Mouse (Mus musculus): Measurements from ENCODE around the gene Flii. TPM values are rescaled to one million over a fixed set of nuclear protein-coding genes. Genes with fewer than 3 reads are reported as not detected.

Flii gene
- polyA plus RNA-seq, 1 experiment from 2014 or later, result 80.4 TPM

DNA sequence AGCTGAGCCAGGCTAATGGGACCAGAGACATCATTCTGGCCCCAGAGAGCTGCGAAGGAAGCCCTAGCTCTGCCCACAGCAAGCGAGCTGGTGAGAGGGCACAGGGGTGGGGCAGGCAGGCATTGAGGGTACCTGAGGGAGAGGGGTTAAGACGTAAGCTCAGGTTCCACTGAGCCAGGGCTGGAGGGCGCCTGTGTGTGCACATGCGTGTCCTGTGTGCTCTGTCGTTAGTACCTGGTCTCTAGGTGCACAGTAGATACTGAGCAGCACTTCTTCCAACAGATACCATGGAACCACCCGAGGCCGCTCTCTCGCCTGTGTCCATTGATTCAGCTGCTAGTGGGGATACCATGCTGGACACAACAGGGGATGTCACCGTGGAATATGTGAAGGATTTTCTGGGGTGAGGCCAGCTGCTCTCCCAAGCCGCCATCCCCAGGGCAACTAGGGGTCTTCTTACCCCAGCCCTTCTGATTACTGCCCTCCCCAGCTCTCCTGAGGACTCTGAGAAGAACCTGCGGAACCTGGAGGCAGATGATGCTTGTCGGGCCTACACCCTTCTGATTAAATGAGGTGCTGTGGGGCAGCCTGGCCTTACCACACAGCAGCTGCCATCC is 14.3 kb downstream of the Flii start:
- Histone ChIP-seq H3K4me3 (replicated peaks) (no peak overlapping the region), H3K9me3 (replicated peaks) (no peaks in the 10 kb centered on the region), H3K27me3 (no peaks in the 10 kb centered on the region), H3K9ac (no peak overlapping the region), H3K4me2 (replicated peaks) (no peak overlapping the region), H3K4me1 (no peaks in the 10 kb centered on the region), H3K27ac (replicated peaks) (no peak overlapping the region), H3K36me3 (peaks cover 99% of the 10 kb centered on the region)
- 94% methylated on average over 13 of the region's 13 CpGs for whole genome bisulfite sequencing
- ATAC-seq (ENCODE audit: insufficient number of reproducible peaks, low FRiP score, low TSS enrichment, low read depth), result no peak

DNA sequence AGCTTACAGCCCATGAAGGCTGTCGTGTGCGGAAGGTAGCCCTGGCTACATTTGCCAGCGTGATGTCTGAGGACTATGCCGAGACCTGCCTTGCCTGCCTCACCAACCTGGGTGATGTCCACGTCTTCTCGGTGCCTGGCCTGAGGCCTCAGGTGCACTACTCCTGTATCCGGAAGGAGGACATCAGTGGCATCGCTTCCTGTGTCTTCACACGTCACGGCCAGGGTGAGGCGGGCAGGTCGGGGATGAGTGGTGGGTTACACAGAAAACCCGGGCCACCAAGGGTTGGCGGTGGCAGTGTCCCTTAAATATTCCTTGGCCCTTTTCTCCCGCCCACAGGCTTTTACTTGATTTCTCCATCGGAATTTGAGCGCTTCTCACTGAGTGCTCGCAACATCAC is 15.0 kb downstream of the Flii start:
- Histone ChIP-seq H3K4me3 (replicated peaks) (no peak overlapping the region), H3K9ac (no peak overlapping the region), H3K36me3 (peaks cover 100% of the 10 kb centered on the region), H3K9me3 (replicated peaks) (no peaks in the 10 kb centered on the region), H3K4me2 (replicated peaks) (no peak overlapping the region), H3K27me3 (no peaks in the 10 kb centered on the region), H3K27ac (replicated peaks) (no peak overlapping the region), H3K4me1 (0 out of 2 replicates have a peak, but pooled peaks cover 5% of the 10 kb centered on the region)
- WGBS, result 89% methylated on average over 18 of the region's 18 CpGs
- no peak for ATAC-seq (ENCODE audit: insufficient number of reproducible peaks, low FRiP score, low TSS enrichment, low read depth)

DNA sequence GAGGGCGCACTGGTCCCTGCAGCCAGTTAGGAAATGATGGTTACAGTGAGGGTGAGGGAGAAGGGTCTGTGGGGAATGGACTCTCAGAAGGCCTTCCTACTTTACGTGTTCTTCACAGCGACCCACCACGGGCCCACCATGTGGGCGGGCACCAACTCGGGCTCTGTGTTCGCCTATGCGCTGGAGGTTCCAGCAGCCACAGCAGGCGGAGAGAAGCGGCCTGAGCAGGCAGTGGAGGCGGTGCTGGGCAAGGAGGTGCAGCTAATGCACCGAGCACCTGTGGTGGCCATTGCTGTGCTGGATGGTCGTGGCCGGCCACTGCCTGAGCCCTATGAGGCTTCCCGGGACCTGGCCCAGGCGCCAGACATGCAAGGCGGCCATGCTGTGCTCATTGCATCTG is 15.8 kb downstream of the Flii start:
- Histone ChIP-seq H3K4me1 (0 out of 2 replicates have a peak, but pooled peaks cover 5% of the 10 kb centered on the region), H3K4me2 (replicated peaks) (no peak overlapping the region), H3K36me3 (peaks cover 100% of the 10 kb centered on the region), H3K4me3 (replicated peaks) (no peak overlapping the region), H3K27me3 (no peaks in the 10 kb centered on the region), H3K9ac (no peak overlapping the region), H3K27ac (replicated peaks) (no peak overlapping the region), H3K9me3 (replicated peaks) (no peaks in the 10 kb centered on the region)
- WGBS, result 92% methylated on average over 17 of the region's 17 CpGs
- no peak for ATAC-seq (ENCODE audit: insufficient number of reproducible peaks, low FRiP score, low TSS enrichment, low read depth)

DNA sequence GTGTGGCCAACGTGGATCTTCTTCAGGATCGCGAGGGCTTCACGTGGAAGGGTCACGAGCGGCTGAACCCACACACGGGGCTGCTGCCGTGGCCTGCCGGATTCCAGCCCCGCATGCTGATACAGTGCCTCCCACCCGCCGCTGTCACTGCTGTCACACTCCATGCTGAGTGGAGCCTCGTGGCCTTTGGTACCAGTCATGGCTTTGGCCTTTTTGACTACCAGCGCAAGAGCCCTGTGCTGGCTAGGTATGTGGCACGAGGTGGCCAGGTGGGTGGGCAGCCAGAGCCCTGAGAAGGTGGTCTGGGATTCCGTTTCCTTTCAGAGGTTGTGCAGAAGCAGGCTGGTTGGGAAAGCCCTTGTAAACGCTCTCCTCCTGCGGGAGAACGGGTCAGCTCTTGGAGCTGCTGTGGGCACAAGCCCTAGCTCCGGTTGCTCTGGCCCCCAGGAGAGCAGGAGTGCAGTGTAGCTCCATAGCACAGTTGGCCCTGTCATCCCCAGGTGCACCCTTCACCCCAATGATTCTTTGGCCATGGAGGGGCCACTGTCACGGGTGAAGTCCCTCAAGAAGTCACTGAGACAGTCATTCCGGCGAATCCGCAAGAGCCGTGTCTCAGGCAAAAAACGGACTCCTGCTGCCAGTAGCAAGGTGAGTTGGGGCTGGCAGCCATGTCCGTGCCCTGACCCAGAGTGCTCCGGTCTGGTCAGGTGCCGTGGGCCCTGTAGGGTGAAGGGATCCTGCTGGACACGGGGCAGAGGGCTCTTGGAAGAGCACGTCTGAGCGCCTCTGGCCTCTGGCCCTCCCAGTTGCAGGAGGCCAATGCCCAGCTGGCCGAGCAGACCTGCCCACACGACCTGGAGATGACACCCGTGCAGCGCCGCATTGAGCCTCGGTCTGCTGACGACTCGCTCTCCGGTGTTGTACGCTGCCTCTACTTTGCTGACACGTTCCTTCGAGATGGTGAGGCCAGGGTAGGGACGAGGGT is 17.3 kb downstream of the Flii start:
- Histone ChIP-seq H3K4me3 (replicated peaks) (no peak overlapping the region), H3K4me1 (0 out of 2 replicates have a peak, but pooled peaks cover 5% of the 10 kb centered on the region), H3K27me3 (no peaks in the 10 kb centered on the region), H3K9ac (no peak overlapping the region), H3K27ac (replicated peaks) (no peak overlapping the region), H3K9me3 (replicated peaks) (no peaks in the 10 kb centered on the region), H3K36me3 (peaks cover 100% of the 10 kb centered on the region), H3K4me2 (replicated peaks) (no peak overlapping the region)
- WGBS, result 91% methylated on average over 45 of the region's 45 CpGs
- no peak for ATAC-seq (ENCODE audit: insufficient number of reproducible peaks, low FRiP score, low TSS enrichment, low read depth)

DNA sequence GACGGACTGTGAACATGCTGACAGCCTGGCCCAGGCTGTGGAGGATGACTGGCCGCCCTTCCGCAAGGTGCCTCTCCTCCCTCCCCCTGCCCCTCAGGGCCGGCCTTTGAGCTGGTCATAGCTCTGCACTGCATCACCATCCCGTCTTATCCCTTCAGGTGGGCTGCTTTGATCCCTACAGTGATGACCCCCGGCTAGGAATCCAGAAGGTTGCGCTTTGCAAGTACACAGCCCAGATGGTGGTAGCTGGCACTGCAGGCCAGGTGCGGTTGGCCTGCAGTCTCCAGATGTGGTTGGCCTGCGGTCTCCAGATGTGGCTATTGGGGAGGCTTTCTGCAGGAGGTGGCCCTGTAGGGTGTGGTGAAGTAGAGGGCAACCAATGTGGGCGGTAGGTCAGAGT is 18.4 kb downstream of the Flii start:
- 0 out of 2 replicates have a peak, but pooled peaks cover 5% of the 10 kb centered on the region for H3K4me1 ChIP-seq
- WGBS, result 88% methylated on average over 10 of the region's 10 CpGs
- H3K27me3 ChIP-seq, result no peaks in the 10 kb centered on the region
- ATAC-seq (ENCODE audit: insufficient number of reproducible peaks, low FRiP score, low TSS enrichment, low read depth), result no peak
- H3K9ac ChIP-seq, result no peak overlapping the region
- no peaks in the 10 kb centered on the region for H3K9me3 ChIP-seq (replicated peaks)
- no peak overlapping the region for H3K27ac ChIP-seq (replicated peaks)
- H3K36me3 ChIP-seq, result peaks cover 91% of the 10 kb centered on the region
- H3K4me3 ChIP-seq (replicated peaks), result no peak overlapping the region
- H3K4me2 ChIP-seq (replicated peaks), result no peak overlapping the region

DNA sequence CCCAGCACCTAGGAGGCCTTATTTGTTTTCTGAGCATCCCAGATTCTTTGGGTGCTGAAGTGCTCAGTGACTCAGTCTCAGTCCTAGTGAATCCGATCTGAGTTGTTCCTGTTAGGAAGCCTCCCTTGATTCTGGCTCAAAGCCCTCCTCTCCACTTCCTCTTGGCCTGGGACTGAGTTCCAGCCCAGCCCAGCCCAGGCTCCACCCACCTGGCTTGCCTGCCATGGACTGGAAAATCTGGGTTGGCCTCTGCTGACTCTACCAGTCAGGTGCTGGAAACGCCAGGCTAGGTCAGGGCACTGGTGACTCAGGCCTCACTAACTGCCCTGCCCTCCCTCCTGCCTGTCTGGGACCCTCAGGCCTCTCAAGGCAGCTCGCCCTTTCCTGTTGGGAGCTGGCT is 19.4 kb downstream of the Flii start:
- ATAC-seq (ENCODE audit: insufficient number of reproducible peaks, low FRiP score, low TSS enrichment, low read depth), result no peak
- 68% methylated on average over 3 of the region's 3 CpGs for WGBS

DNA sequence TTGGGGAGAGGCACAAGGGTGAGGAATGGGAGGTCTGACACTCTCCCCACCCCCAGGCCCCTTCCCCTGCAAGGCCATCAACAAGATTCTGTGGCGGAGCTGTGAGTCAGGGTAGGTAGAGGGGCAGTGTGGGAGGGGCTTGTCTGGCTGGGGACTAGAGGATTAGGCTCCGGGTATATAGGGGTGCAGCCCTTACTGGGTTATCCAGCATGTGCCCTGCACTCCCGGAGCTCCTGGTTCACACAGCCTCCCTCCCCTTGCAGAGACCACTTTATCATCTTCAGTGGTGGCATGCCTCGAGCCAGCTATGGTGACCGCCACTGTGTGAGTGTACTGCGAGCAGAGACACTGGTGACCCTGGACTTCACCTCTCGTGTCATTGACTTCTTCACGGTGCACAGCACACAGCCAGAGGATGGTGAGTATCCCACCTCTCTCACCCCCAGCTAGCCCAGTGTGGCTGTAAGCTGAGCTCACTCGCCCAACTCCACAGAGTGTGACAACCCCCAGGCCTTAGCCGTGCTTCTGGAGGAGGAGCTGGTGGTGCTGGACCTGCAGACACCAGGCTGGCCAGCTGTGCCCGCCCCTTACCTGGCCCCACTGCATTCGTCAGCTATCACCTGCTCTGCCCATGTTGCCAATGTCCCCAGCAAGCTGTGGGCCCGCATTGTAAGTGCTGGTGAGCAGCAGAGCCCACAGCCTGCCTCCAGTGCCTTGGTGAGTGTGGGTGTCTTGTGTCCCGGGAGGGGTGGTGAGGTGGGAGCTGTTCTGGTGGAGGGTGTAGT is 20.2 kb downstream of the Flii start:
- ATAC-seq (ENCODE audit: insufficient number of reproducible peaks, low FRiP score, low TSS enrichment, low read depth), result no peak
- 85% methylated on average over 14 of the region's 14 CpGs for WGBS
- Histone ChIP-seq H3K4me3 (replicated peaks) (no peak overlapping the region), H3K4me1 (peaks cover 15% of the 10 kb centered on the region), H3K9me3 (replicated peaks) (no peaks in the 10 kb centered on the region), H3K27me3 (no peaks in the 10 kb centered on the region), H3K4me2 (replicated peaks) (no peak overlapping the region), H3K9ac (no peak overlapping the region), H3K27ac (replicated peaks) (no peak overlapping the region), H3K36me3 (peaks cover 73% of the 10 kb centered on the region)

More for the DNA sequence above, 19.4 kb downstream of the Flii start:
- no peak overlapping the region for H3K4me2 ChIP-seq (replicated peaks)
- H3K27me3 ChIP-seq, result no peaks in the 10 kb centered on the region
- no peak overlapping the region for H3K27ac ChIP-seq (replicated peaks)
- H3K4me1 ChIP-seq, result peaks cover 11% of the 10 kb centered on the region
- no peaks in the 10 kb centered on the region for H3K9me3 ChIP-seq (replicated peaks)
- H3K9ac ChIP-seq, result no peak overlapping the region
- no peak overlapping the region for H3K4me3 ChIP-seq (replicated peaks)
- peaks cover 81% of the 10 kb centered on the region for H3K36me3 ChIP-seq

DNA sequence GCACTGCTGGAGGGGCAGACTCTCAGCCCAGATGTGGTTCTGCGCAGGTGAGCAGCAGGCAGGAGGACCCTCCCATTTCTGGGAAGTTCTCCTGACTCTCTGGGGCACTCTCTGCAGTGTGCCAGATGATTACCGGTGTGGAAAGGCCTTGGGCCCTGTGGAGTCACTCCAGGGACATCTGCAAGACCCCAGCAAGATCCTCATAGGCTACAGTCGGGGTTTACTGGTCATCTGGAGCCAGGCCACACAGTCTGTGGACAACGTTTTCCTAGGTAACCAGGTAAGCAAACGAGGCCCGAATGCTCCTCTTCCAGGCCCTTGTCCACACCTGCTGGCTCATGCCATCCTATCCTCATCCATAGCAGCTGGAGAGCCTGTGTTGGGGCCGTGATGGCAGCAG is 21.0 kb downstream of the Flii start:
- no peak overlapping the region for H3K4me3 ChIP-seq (replicated peaks)
- no peak for ATAC-seq (ENCODE audit: insufficient number of reproducible peaks, low FRiP score, low TSS enrichment, low read depth)
- H3K27ac ChIP-seq (replicated peaks), result no peak overlapping the region
- no peaks in the 10 kb centered on the region for H3K27me3 ChIP-seq
- 91% methylated on average over 7 of the region's 7 CpGs for WGBS
- no peaks in the 10 kb centered on the region for H3K9me3 ChIP-seq (replicated peaks)
- peaks cover 22% of the 10 kb centered on the region for H3K4me1 ChIP-seq
- no peak overlapping the region for H3K4me2 ChIP-seq (replicated peaks)
- H3K9ac ChIP-seq, result no peak overlapping the region
- peaks cover 65% of the 10 kb centered on the region for H3K36me3 ChIP-seq

DNA sequence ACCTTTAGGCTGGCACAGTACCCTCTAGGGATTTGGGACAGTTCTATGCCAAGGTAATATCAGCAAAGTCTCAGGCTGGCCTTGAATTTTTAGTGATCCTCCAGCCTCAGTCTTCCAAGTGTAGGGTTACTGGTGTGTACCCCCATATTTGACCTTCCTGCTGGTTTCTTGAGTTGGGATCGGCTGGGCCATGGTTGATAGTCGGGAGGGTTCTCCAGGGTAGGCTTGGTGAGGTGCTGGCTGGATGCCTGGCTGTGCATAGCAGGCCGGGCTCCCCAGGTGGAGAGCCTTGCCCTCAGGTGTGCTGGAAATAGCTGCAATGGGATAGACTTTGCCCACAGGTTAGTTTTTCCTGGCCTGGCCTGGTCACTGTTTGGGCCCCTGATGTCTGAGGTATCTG is 21.8 kb downstream of the Flii start:
- no peak overlapping the region for H3K4me2 ChIP-seq (replicated peaks)
- H3K27ac ChIP-seq (replicated peaks), result no peak overlapping the region
- no peaks in the 10 kb centered on the region for H3K27me3 ChIP-seq
- no peak overlapping the region for H3K9ac ChIP-seq
- H3K4me1 ChIP-seq, result peaks cover 31% of the 10 kb centered on the region
- peaks cover 57% of the 10 kb centered on the region for H3K36me3 ChIP-seq
- no peak for ATAC-seq (ENCODE audit: insufficient number of reproducible peaks, low FRiP score, low TSS enrichment, low read depth)
- WGBS, result 90% methylated on average over 3 of the region's 3 CpGs
- no peak overlapping the region for H3K4me3 ChIP-seq (replicated peaks)
- no peaks in the 10 kb centered on the region for H3K9me3 ChIP-seq (replicated peaks)

DNA sequence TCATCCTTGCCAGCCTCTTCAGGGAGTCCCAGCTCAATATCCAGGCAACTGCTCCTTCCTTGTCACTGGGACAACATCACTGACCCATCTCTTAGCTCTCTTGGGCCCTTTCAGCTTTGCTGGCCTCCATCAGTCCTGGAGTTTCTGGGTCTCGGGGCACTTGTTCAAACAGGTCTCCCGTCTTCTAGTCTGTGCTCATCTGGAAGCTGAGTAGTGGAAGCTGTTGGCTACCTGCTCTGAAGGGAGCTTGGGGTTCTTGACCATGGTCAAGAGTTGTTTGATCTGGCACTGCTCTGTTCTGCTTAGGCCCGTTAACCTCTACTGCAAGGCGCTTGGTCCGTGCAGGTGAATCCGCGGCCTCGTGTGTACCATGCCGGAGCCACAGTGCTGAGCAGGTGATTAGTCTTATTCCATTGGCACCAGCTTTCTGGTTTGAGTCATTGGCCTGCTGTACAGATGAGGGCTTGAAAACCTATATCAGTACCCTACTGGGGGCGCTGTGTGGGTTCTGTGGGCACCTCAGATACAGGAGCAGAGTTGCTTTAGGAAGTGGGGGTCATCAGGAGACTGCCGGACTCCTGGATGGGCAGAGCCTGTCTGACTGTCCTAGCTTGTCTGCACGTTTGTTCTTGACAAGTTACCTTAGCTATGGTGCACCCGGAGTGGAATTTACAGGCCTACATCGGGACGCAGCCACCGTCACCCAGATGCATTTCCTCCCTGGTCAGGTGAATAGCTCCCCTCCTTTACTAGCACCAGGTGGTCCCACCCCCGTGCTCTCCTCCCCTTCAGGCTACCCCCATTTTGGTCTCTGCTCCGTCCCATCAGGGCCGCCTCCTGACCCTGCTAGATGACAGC is 22.8 kb downstream of the Flii start:
- no peak overlapping the region for H3K4me3 ChIP-seq (replicated peaks)
- 93% methylated on average over 19 of the region's 19 CpGs for WGBS
- peaks cover 32% of the 10 kb centered on the region for H3K4me1 ChIP-seq
- H3K9me3 ChIP-seq (replicated peaks), result no peaks in the 10 kb centered on the region
- no peak overlapping the region for H3K27ac ChIP-seq (replicated peaks)
- no peak overlapping the region for H3K4me2 ChIP-seq (replicated peaks)
- H3K36me3 ChIP-seq, result peaks cover 47% of the 10 kb centered on the region
- no peaks in the 10 kb centered on the region for H3K27me3 ChIP-seq
- no peak overlapping the region for H3K9ac ChIP-seq
- ATAC-seq (ENCODE audit: insufficient number of reproducible peaks, low FRiP score, low TSS enrichment, low read depth), result no peak
